In genomic region chr16:95802641-95803040, GRCm38 (mm10) we compare ENCODE assay signal across 13 mouse cellular contexts.
"Had no signal": no experiment of that assay in that cellular context is flagged by ENCODE, and none has a peak within 500 bp of the region (broad histone marks: within the 10 kb centered on the region; RNA-seq: fewer than 3 reads in every experiment).

No protein-coding gene starts in this region.

- DNase-seq: kidney, adult 9 months; kidney, postnatal 36 days; lung, adult 2 months; lung, postnatal 36 days; thymus, adult 18-20 months; thymus, postnatal 14 days had no signal

- ATAC-seq: intestine, postnatal 0 days; lung, postnatal 0 days; midbrain, embryonic 16.5 days had no signal

- H3K4me3 ChIP-seq: liver, embryonic 15.5 days; midbrain, embryonic 10.5 days had no signal

- H3K27ac ChIP-seq: kidney, postnatal 0 days; liver, embryonic 15.5 days; midbrain, embryonic 10.5 days; stomach, postnatal 0 days had no signal
